Mouse (Mus musculus): ENCODE data around the gene Rpl13a. TPM values are rescaled to one million over a fixed set of nuclear protein-coding genes. Genes with fewer than 3 reads are reported as not detected.

Rpl13a gene
- total RNA-seq (2014; rRNA removed; ENCODE audit: low replicate concordance) (1,443 and 1,972 TPM in 2 replicates), polyA plus RNA-seq (2015; fragmentation: Nextera tagmentation; extraction: Ambion mirVana) (780 and 809 TPM in 2 replicates)

DNA sequence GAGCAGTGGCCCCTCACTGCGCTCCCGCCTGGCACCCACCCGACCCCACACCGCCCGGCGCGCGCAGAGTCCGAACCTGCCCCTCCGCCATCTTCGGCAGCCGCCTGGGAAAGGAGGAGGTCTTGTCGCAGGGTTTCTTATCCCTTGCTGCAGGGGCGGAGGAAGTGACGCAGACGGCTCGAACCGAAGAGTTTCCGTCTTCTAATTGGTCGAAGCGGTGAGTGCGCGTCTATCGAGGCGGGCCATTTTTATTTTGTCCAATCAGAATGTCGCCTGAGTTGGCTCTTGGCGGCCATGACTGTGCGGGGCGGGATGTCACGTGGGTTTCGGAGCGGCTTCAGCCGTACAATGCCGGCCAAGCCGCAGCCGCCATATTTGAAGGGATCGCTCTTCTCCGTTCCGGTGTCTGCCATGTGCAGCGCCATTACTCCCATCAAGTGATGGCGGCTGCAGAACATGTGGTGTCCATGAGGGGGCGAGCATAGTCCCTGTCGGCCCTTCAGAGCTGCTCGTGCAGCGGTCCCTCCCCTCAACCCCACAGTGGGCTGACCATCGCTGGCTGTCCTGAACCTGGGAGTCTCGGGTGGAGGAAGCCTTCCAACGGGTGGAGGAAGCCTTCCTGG is at the start of gene Rpl13a:
Rpl13a (minus strand) TSS at position 138 of the 623 bp plus-strand sequence.
- H3K27me3 ChIP-seq (ENCODE audit: control insufficient read depth, insufficient read depth, low read length) = no peaks in the 10 kb centered on the region
- peak within 1 kb of the TSS; percentile 84 for H3K27ac ChIP-seq (ENCODE audit: low read depth)
- ATAC-seq (ENCODE audit: insufficient read depth, low read depth) (peak; percentile 90), DNase-seq (ENCODE audit: low spot score) (peak; percentile 98)
- under 1% methylated on average over 48 of the region's 48 CpGs for WGBS
- peak; percentile 77; the same call in 1 of the 2 replicates for TF ChIP-seq EP300 (IDR thresholded peaks at IDR 0.05; ENCODE audit: low read depth)
- peak; percentile 83 for TF ChIP-seq CTCF (IDR thresholded peaks at IDR 0.05; ENCODE audit: low read depth)
- H3K9me3 ChIP-seq (replicated peaks; ENCODE audit: control insufficient read depth, low read length) = no peaks in the 10 kb centered on the region
- peak within 1 kb of the TSS; percentile 75 for H3K4me3 ChIP-seq (ENCODE audit: low read depth, low read length)
- peak within 1 kb of the TSS; percentile 87 for H3K4me2 ChIP-seq (ENCODE audit: low read depth, low read length)
- H3K36me3 ChIP-seq (replicated peaks; ENCODE audit: control insufficient read depth, insufficient read depth, low read length) = peaks cover 23% of the 10 kb centered on the region
- peaks cover 23% of the 10 kb centered on the region for H3K4me1 ChIP-seq (ENCODE audit: control insufficient read depth, insufficient read depth)
- H3K9ac ChIP-seq (replicated peaks; ENCODE audit: low read depth, low read length) = peak within 1 kb of the TSS; percentile 90

DNA sequence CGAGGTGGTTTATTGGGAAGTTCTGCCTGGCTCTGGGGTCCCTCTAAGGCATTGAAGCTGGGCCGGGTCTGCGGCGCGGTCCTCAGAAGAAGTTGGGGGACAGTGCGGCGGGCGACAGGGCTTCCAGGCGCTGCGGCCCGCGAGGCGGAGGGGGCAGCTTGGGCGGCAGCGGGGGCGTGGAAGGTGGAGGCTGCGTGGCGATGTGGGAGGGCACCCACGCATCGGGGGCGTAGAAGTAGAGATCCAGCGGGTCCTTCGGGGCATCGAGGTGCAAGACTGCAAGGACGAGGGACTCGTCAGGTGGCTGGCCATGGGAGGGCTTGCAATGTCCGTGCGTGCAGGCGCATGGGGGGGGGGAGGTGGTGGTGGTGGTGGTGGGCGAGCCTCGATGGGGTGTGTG is 47.8 kb upstream of the Rpl13a start:
- Histone ChIP-seq H3K36me3 (replicated peaks; ENCODE audit: control insufficient read depth, insufficient read depth, low read length) (no peaks in the 10 kb centered on the region), H3K4me1 (ENCODE audit: control insufficient read depth, insufficient read depth) (no peaks in the 10 kb centered on the region), H3K4me2 (ENCODE audit: low read depth, low read length) (peak overlapping the region; percentile 25), H3K9me3 (replicated peaks; ENCODE audit: control insufficient read depth, low read length) (0 out of 2 replicates have a peak, but pooled peaks cover 4% of the 10 kb centered on the region), H3K9ac (replicated peaks; ENCODE audit: low read depth, low read length) (no peak overlapping the region), H3K27ac (ENCODE audit: low read depth) (no peak overlapping the region), H3K27me3 (ENCODE audit: control insufficient read depth, insufficient read depth, low read length) (peaks cover 83% of the 10 kb centered on the region), H3K4me3 (ENCODE audit: low read depth, low read length) (peak overlapping the region; percentile 27)
- DNase-seq (ENCODE audit: low spot score) (no peak), ATAC-seq (ENCODE audit: insufficient read depth, low read depth) (no peak)
- WGBS = 4% methylated on average over 27 of the region's 31 CpGs
- no peak for TF ChIP-seq CTCF (IDR thresholded peaks at IDR 0.05; ENCODE audit: low read depth)
- TF ChIP-seq EP300 (IDR thresholded peaks at IDR 0.05; ENCODE audit: low read depth) = no peak

DNA sequence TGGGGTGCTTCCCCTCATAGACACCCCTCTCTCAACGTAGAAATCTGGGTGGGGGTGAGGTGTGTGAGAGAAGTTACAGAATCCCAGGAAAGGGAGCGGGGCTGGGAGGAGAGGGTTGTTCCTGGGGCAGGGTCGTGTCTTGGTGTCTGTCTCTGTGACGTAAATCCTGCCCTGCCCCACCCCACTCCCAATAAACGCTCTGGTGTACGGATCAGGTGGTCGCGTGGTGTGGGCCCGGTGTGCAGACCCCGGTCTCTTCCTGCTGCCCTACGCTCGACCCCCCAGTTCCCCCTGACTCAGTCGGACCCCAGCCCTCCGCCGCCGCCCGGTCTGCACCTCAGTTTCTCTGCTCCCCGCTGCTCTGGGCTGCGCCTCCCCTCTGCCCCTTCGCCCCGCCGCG is 47.4 kb upstream of the Rpl13a start:
- Histone ChIP-seq H3K4me1 (ENCODE audit: control insufficient read depth, insufficient read depth) (no peaks in the 10 kb centered on the region), H3K27ac (ENCODE audit: low read depth) (no peak overlapping the region), H3K9me3 (replicated peaks; ENCODE audit: control insufficient read depth, low read length) (peaks cover 7% of the 10 kb centered on the region; the same call in 1 of the 2 replicates), H3K4me2 (ENCODE audit: low read depth, low read length) (peak overlapping the region; percentile 25), H3K9ac (replicated peaks; ENCODE audit: low read depth, low read length) (no peak overlapping the region), H3K27me3 (ENCODE audit: control insufficient read depth, insufficient read depth, low read length) (peaks cover 79% of the 10 kb centered on the region), H3K4me3 (ENCODE audit: low read depth, low read length) (peak overlapping the region; percentile 27), H3K36me3 (replicated peaks; ENCODE audit: control insufficient read depth, insufficient read depth, low read length) (no peaks in the 10 kb centered on the region)
- DNase-seq (ENCODE audit: low spot score) (no peak), ATAC-seq (ENCODE audit: insufficient read depth, low read depth) (no peak)
- no peak for TF ChIP-seq CTCF (IDR thresholded peaks at IDR 0.05; ENCODE audit: low read depth)
- no peak for TF ChIP-seq EP300 (IDR thresholded peaks at IDR 0.05; ENCODE audit: low read depth)
- 2% methylated on average over 23 of the region's 23 CpGs for WGBS

DNA sequence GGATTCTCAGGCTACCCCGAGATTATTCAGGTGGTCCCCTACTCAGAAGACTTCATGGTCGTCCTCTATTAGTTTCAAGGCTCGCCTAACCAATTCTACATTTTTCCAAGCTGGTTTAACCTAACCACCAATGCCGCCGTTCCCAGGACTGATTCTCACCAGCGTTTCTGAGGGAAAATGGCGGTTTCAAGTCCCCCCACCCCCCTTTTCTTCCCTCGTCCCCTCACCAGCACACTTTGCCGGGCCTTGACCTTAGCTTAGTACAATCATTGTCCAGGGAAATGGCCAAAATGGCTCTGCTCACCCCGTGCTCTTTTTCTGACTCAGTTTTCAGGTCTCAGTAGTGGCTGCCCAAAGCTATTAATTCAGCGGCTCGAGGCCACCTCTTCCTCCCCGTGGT is 46.8 kb upstream of the Rpl13a start:
- Histone ChIP-seq H3K4me2 (ENCODE audit: low read depth, low read length) (no peak overlapping the region), H3K4me3 (ENCODE audit: low read depth, low read length) (no peak overlapping the region), H3K27ac (ENCODE audit: low read depth) (no peak overlapping the region), H3K9me3 (replicated peaks; ENCODE audit: control insufficient read depth, low read length) (peaks cover 12% of the 10 kb centered on the region), H3K4me1 (ENCODE audit: control insufficient read depth, insufficient read depth) (no peaks in the 10 kb centered on the region), H3K27me3 (ENCODE audit: control insufficient read depth, insufficient read depth, low read length) (peaks cover 74% of the 10 kb centered on the region), H3K36me3 (replicated peaks; ENCODE audit: control insufficient read depth, insufficient read depth, low read length) (no peaks in the 10 kb centered on the region), H3K9ac (replicated peaks; ENCODE audit: low read depth, low read length) (no peak overlapping the region)
- TF ChIP-seq CTCF (IDR thresholded peaks at IDR 0.05; ENCODE audit: low read depth) (no peak), EP300 (IDR thresholded peaks at IDR 0.05; ENCODE audit: low read depth) (no peak)
- ATAC-seq (ENCODE audit: insufficient read depth, low read depth) (no peak), DNase-seq (ENCODE audit: low spot score) (no peak)
- 9% methylated on average over 13 of the region's 13 CpGs for WGBS

DNA sequence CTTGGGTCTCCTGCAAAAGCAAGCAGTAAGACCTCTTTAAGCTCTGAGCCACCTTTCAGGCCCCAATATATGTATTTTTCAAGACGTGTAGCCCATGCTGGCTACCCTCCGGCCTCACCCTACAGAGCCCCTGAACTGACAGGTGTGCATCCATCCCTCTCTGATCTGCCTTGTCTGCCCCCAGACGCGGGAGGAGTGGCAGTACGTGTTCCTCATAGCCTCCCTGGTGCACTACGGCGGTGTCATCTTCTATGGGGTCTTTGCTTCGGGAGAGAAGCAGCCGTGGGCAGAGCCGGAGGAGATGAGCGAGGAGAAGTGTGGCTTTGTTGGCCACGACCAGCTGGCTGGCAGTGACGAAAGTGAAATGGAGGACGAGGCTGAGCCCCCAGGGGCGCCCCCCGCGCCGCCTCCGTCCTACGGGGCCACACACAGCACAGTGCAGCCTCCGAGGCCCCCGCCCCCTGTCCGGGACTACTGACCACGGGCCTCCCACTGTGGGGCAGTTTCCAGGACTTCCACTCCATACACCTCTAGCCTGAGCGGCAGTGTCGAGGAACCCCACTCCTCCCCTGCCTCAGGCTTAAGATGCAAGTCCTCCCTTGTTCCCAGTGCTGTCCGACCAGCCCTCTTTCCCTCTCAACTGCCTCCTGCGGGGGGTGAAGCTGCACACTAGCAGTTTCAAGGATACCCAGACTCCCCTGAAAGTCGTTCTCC is 46.2 kb upstream of the Rpl13a start:
- no peak overlapping the region for H3K4me2 ChIP-seq (ENCODE audit: low read depth, low read length)
- H3K9ac ChIP-seq (replicated peaks; ENCODE audit: low read depth, low read length) = no peak overlapping the region
- WGBS = 6% methylated on average over 27 of the region's 29 CpGs
- no peak overlapping the region for H3K27ac ChIP-seq (ENCODE audit: low read depth)
- peaks cover 68% of the 10 kb centered on the region for H3K27me3 ChIP-seq (ENCODE audit: control insufficient read depth, insufficient read depth, low read length)
- TF ChIP-seq CTCF (IDR thresholded peaks at IDR 0.05; ENCODE audit: low read depth) = no peak
- TF ChIP-seq EP300 (IDR thresholded peaks at IDR 0.05; ENCODE audit: low read depth) = no peak
- no peaks in the 10 kb centered on the region for H3K4me1 ChIP-seq (ENCODE audit: control insufficient read depth, insufficient read depth)
- H3K4me3 ChIP-seq (ENCODE audit: low read depth, low read length) = peak overlapping the region; percentile 16; the same call in 1 of the 2 replicates
- DNase-seq (ENCODE audit: low spot score) (no peak), ATAC-seq (ENCODE audit: insufficient read depth, low read depth) (no peak)
- H3K9me3 ChIP-seq (replicated peaks; ENCODE audit: control insufficient read depth, low read length) = peaks cover 19% of the 10 kb centered on the region
- no peaks in the 10 kb centered on the region for H3K36me3 ChIP-seq (replicated peaks; ENCODE audit: control insufficient read depth, insufficient read depth, low read length)

Data from heart, postnatal 0 days (tissue).